ENCODE assay signal across 9 mouse cellular contexts in the genomic region with DNA sequence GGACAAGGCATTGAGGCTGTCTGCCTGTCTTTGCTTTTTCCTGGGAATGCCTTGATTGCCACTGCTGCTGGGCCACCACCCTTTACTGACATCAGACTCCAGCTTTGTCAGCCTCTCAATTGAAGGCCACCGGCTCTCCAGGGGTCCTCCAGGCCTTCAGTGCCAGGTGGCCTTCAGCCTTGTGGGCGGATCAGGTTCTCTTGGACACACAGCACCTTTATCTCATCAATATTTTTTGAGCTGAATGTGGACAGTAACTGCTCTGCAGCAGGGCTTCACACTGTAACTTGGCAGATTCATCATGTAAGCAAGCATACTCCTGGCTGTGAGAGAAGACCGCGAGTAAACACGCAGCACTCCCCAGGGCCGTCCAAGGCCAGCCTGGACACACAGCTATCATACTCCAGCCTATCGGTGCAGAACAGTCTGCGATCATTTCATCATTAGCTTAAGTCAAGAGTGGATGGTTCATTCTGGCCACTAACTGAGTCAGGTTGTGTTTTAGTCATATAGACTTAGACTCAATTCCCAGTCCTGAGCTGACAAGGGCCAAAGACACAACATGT.
DNase-seq lines count a peak whose midpoint lies in the region; ATAC-seq and TF ChIP-seq lines count a peak whose summit lies in the region.
"Had no signal": no experiment of that assay in that cellular context is flagged by ENCODE, and none has a peak within 500 bp of the region (broad histone marks: within the 10 kb centered on the region; RNA-seq: fewer than 3 reads in every experiment).

No protein-coding gene starts in this region.

- H3K9me3 ChIP-seq in forebrain, embryonic 10.5 days: no peaks in the 10 kb centered on the region
- no peaks in the 10 kb centered on the region for H3K9me3 ChIP-seq in forebrain, embryonic 13.5 days (replicated peaks)
- H3K9me3 ChIP-seq in liver, embryonic 12.5 days (replicated peaks): no peaks in the 10 kb centered on the region
- H3K9me3 ChIP-seq in hindbrain, embryonic 14.5 days (ENCODE audit: control insufficient read depth, low read length): no peaks in the 10 kb centered on the region

- no peak overlapping the region for H3K4me2 ChIP-seq in forebrain, embryonic 13.5 days
- no peak overlapping the region for H3K4me2 ChIP-seq in liver, embryonic 12.5 days
- H3K4me2 ChIP-seq in hindbrain, embryonic 14.5 days (replicated peaks): no peak overlapping the region

- peaks cover 26% of the 10 kb centered on the region for H3K4me1 ChIP-seq in forebrain, embryonic 10.5 days
- peaks cover 15% of the 10 kb centered on the region; the same call in 1 of the 2 replicates for H3K4me1 ChIP-seq in forebrain, embryonic 13.5 days
- peaks cover 5% of the 10 kb centered on the region; the same call in 1 of the 2 replicates for H3K4me1 ChIP-seq in liver, adult 2 months (ENCODE audit: control insufficient read depth, insufficient read depth, low read length)
- no peaks in the 10 kb centered on the region for H3K4me1 ChIP-seq in liver, embryonic 12.5 days
- 0 out of 2 replicates have a peak, but pooled peaks cover 6% of the 10 kb centered on the region for H3K4me1 ChIP-seq in hindbrain, embryonic 14.5 days (replicated peaks; ENCODE audit: control insufficient read depth, insufficient read depth, low read length)

- H3K9ac ChIP-seq in forebrain, embryonic 13.5 days: no peak overlapping the region
- no peak overlapping the region for H3K9ac ChIP-seq in liver, adult 2 months (ENCODE audit: low read depth, low read length)
- no peak overlapping the region for H3K9ac ChIP-seq in liver, embryonic 12.5 days
- no peak overlapping the region for H3K9ac ChIP-seq in hindbrain, embryonic 14.5 days

- 92% methylated on average over 8 of the region's 8 CpGs for WGBS in forebrain, embryonic 10.5 days
- WGBS in forebrain, embryonic 13.5 days: 92% methylated on average over 8 of the region's 8 CpGs
- 22% methylated on average over 8 of the region's 8 CpGs for WGBS in liver, adult 2 months
- WGBS in liver, embryonic 12.5 days (ENCODE audit: insufficient replicate concordance): 77% methylated on average over 8 of the region's 8 CpGs
- WGBS in hindbrain, embryonic 14.5 days: 77% methylated on average over 8 of the region's 8 CpGs

- no peak for DNase-seq in forebrain, embryonic 10.5 days (ENCODE audit: extremely low spot score, low spot score)
- DNase-seq in liver, adult 2 months (ENCODE audit: extremely low read depth, low read depth, low spot score): peak; percentile 92
- DNase-seq in adrenal gland, postnatal 25 days: peak; percentile 23
- DNase-seq in hindbrain, embryonic 14.5 days (ENCODE audit: low spot score): no peak
- DNase-seq in urinary bladder, postnatal 14 days (ENCODE audit: low spot score): no peak
- DNase-seq in gastrocnemius, adult 8-10 months (ENCODE audit: low spot score in 2 of 2): no peak

- TF ChIP-seq POLR2A in liver, adult 2 months (IDR thresholded peaks at IDR 0.05; ENCODE audit: extremely low read depth, insufficient read depth, low read length): no peak

- H3K27ac ChIP-seq in forebrain, embryonic 10.5 days: peak overlapping the region; percentile 27; the same call in 1 of the 2 replicates
- no peak overlapping the region for H3K27ac ChIP-seq in forebrain, embryonic 13.5 days
- H3K27ac ChIP-seq in liver, adult 2 months (replicated peaks; ENCODE audit: insufficient read depth, low read depth, low read length): peak overlapping the region; percentile 6; the same call in 1 of the 2 replicates
- no peak overlapping the region for H3K27ac ChIP-seq in liver, embryonic 12.5 days
- peak overlapping the region; percentile 10; the same call in 1 of the 2 replicates for H3K27ac ChIP-seq in hindbrain, embryonic 14.5 days

- H3K79me2 ChIP-seq in liver, adult 2 months (ENCODE audit: control insufficient read depth, insufficient read depth, low read length): no peaks in the 10 kb centered on the region

- ATAC-seq in forebrain, embryonic 13.5 days: no peak
- no peak for ATAC-seq in liver, embryonic 12.5 days
- ATAC-seq in hindbrain, embryonic 14.5 days (ENCODE audit: low FRiP score): no peak
- ATAC-seq: inflammation-experienced regulatory T-cells, adult 6 months had no signal

- H3K36me3 ChIP-seq in forebrain, embryonic 10.5 days (replicated peaks): no peaks in the 10 kb centered on the region
- no peaks in the 10 kb centered on the region for H3K36me3 ChIP-seq in forebrain, embryonic 13.5 days (ENCODE audit: poor library complexity, severe bottlenecking)
- no peaks in the 10 kb centered on the region for H3K36me3 ChIP-seq in liver, adult 2 months (ENCODE audit: control insufficient read depth, insufficient read depth, low read length)
- no peaks in the 10 kb centered on the region for H3K36me3 ChIP-seq in liver, embryonic 12.5 days
- H3K36me3 ChIP-seq in hindbrain, embryonic 14.5 days (replicated peaks; ENCODE audit: control insufficient read depth, insufficient read depth): no peaks in the 10 kb centered on the region

- H3K27me3 ChIP-seq in forebrain, embryonic 10.5 days (ENCODE audit: poor library complexity, severe bottlenecking): no peaks in the 10 kb centered on the region
- no peaks in the 10 kb centered on the region for H3K27me3 ChIP-seq in forebrain, embryonic 13.5 days
- no peaks in the 10 kb centered on the region for H3K27me3 ChIP-seq in liver, adult 2 months (ENCODE audit: control insufficient read depth, insufficient read depth, low read length)
- no peaks in the 10 kb centered on the region for H3K27me3 ChIP-seq in liver, embryonic 12.5 days (replicated peaks)
- no peaks in the 10 kb centered on the region for H3K27me3 ChIP-seq in hindbrain, embryonic 14.5 days (ENCODE audit: control insufficient read depth, insufficient read depth, low read length)

- no peak overlapping the region for H3K4me3 ChIP-seq in forebrain, embryonic 10.5 days
- no peak overlapping the region for H3K4me3 ChIP-seq in forebrain, embryonic 13.5 days
- no peak overlapping the region for H3K4me3 ChIP-seq in liver, adult 2 months (ENCODE audit: insufficient read depth, low read depth, low read length)
- no peak overlapping the region for H3K4me3 ChIP-seq in liver, embryonic 12.5 days
- H3K4me3 ChIP-seq in hindbrain, embryonic 14.5 days (replicated peaks; ENCODE audit: low read length): no peak overlapping the region

- TF ChIP-seq CTCF in liver, adult 2 months (IDR thresholded peaks at IDR 0.05; ENCODE audit: low read depth, low read length): no peak

Comparison
In these comparisons a context has a peak if more than half of its experiments do, and no peak if none do; other contexts are left out.
1. H3K27ac ChIP-seq: peak in forebrain, embryonic 10.5 days (single experiment), liver, adult 2 months (single experiment) and hindbrain, embryonic 14.5 days (single experiment); none in forebrain, embryonic 13.5 days (single experiment) and liver, embryonic 12.5 days (single experiment).
2. DNase-seq: peak in liver, adult 2 months (single experiment) and adrenal gland, postnatal 25 days (single experiment); none in forebrain, embryonic 10.5 days (single experiment), hindbrain, embryonic 14.5 days (single experiment), urinary bladder, postnatal 14 days (single experiment) and gastrocnemius, adult 8-10 months (0 of 2).